Mouse (Mus musculus) midbrain, postnatal 0 days (tissue): ENCODE results near the gene Foxf1. TPM values are rescaled to one million over a fixed set of nuclear protein-coding genes. Genes with fewer than 3 reads are reported as not detected.

Experiments used
- ATAC-seq: fragments of 200-750 bp; cut with Nextera tagmentation; 2 replicates; pipeline ENCODE4 v1.8.0; 2017; ENCODE audit warnings: moderate number of reproducible peaks, mild to moderate bottlenecking, moderate TSS enrichment, moderate library complexity; ENCODE audit not compliant: low FRiP score
- DNase-seq: peaks from one replicate; pipeline ENCODE4 v3.0.0-alpha.2; 2015; ENCODE audit warnings: low spot score
- H3K27ac ChIP-seq: fragments of 300-500 bp; sonication (generic); 2 replicates; pipeline ENCODE4 v1.5.1; 2014; ENCODE audit warnings: low read depth, mild to moderate bottlenecking, low read length, mixed read lengths
- H3K27me3 ChIP-seq: fragments of 300-500 bp; sonication (generic); 2 replicates; pipeline ENCODE4 v1.6.1; 2014; ENCODE audit warnings: low read length, control low read depth, mixed read lengths; ENCODE audit not compliant: insufficient read depth
- H3K36me3 ChIP-seq: fragments of 300-500 bp; sonication (generic); 2 replicates; pipeline ENCODE4 v1.6.1; 2014; ENCODE audit warnings: low read length, control low read depth, mixed read lengths; ENCODE audit not compliant: insufficient read depth
- H3K4me1 ChIP-seq: fragments of 300-500 bp; sonication (generic); 2 replicates; pipeline ENCODE4 v1.6.1; 2014; ENCODE audit warnings: mild to moderate bottlenecking, control low read depth, antibody characterized with exemption, low read length, mixed read lengths; ENCODE audit not compliant: insufficient read depth
- H3K4me2 ChIP-seq: fragments of 300-500 bp; sonication (generic); 2 replicates; pipeline ENCODE4 v1.6.1; 2014; ENCODE audit warnings: low read depth, mild to moderate bottlenecking, low read length, mixed read lengths; ENCODE audit not compliant: poor library complexity, severe bottlenecking
- H3K4me3 ChIP-seq: fragments of 300-500 bp; sonication (generic); 2 replicates; pipeline ENCODE4 v1.5.1; 2014; ENCODE audit warnings: low read depth, mild to moderate bottlenecking, low read length, moderate library complexity
- H3K9ac ChIP-seq: fragments of 300-500 bp; sonication (generic); replicated peaks from 2 replicates; pipeline ENCODE4 v1.6.1; 2014; ENCODE audit warnings: mild to moderate bottlenecking, low read length, moderate library complexity, mixed read lengths; ENCODE audit not compliant: poor library complexity, severe bottlenecking
- H3K9me3 ChIP-seq: fragments of 300-500 bp; sonication (generic); 2 replicates; pipeline ENCODE4 v1.6.1; 2016; ENCODE audit warnings: low read length, control low read depth
- CTCF ChIP-seq: IDR thresholded peaks from 2 replicates; pipeline ENCODE4 v1.5.1; 2016; ENCODE audit warnings: antibody characterized with exemption, mild to moderate bottlenecking
- whole genome bisulfite sequencing: fragments of 180-500 bp; shearing (Covaris S2); extraction: QIAGEN DNeasy Blood & Tissue Kit; methylation state at CpG from one replicate; pipeline ENCODE4 v1.1.7; 2014; 5-methylcytosine and 5-hydroxymethylcytosine counted together
- polyA plus RNA-seq: library from polyadenylated mRNA; unstranded; fragments of >200 nt; fragmentation: Nextera tagmentation; extraction: Ambion mirVana; gene quantifications from 2 replicates; pipeline ENCODE4 v1.2.1, GENCODE M21; 2015
- total RNA-seq: library from RNA; depleted of rRNA; stranded (reverse); fragments of >200 nt; gene quantifications from 2 replicates; pipeline ENCODE4 v1.2.3, GENCODE M21; 2014

Foxf1 gene
- total and polyA plus RNA-seq, 2 experiments from 2014 or later = 1.6 to 3.5 TPM

DNA sequence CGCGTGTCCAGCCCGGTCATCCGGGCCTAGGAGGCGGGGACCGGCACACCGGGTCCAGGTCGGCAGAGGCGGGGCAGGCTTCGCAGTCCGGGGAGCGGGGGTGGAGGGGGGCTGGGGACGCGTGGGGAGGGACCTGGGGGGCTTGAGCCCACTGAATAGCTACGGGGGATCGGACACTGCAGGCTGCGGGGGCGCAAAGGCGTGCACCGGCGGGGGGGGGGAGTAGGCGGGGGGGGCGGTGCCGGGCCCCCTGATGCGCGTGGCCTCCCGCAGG lies 313 bp upstream of the Foxf1 start:
- peaks cover 84% of the 10 kb centered on the region for H3K27me3 ChIP-seq
- no peaks in the 10 kb centered on the region for H3K36me3 ChIP-seq
- H3K4me1 ChIP-seq = no peaks in the 10 kb centered on the region
- peak overlapping the region; percentile 57 for H3K4me2 ChIP-seq
- H3K4me3 ChIP-seq = peak overlapping the region; percentile 32
- no peak for DNase-seq
- ATAC-seq = no peak
- no peak overlapping the region for H3K27ac ChIP-seq
- TF ChIP-seq CTCF = no peak
- H3K9ac ChIP-seq = no peak overlapping the region
- H3K9me3 ChIP-seq = no peaks in the 10 kb centered on the region
- WGBS = 1% methylated on average over 19 of the region's 27 CpGs

DNA sequence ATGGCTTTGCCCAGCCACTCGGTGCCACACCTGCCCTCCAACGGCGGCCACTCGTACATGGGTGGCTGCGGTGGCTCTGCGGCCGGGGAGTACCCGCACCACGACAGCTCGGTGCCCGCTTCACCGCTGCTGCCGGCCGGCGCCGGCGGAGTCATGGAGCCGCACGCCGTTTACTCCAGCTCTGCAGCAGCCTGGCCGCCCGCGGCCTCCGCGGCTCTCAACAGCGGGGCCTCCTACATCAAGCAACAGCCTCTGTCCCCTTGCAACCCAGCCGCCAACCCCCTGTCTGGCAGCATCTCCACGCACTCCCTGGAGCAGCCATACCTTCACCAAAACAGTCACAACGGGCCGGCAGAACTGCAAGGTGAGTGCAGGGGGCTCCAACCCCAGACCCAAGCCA lies 825 bp downstream of the Foxf1 start:
- no peak for DNase-seq
- no peak overlapping the region for H3K9ac ChIP-seq
- no peaks in the 10 kb centered on the region for H3K9me3 ChIP-seq
- no peaks in the 10 kb centered on the region for H3K4me1 ChIP-seq
- no peak for TF ChIP-seq CTCF
- H3K27me3 ChIP-seq = peaks cover 86% of the 10 kb centered on the region
- H3K4me2 ChIP-seq = no peak overlapping the region
- no peak overlapping the region for H3K27ac ChIP-seq
- peak overlapping the region; percentile 32; the same call in 1 of the 2 replicates for H3K4me3 ChIP-seq
- 1% methylated on average over 30 of the region's 30 CpGs for WGBS
- H3K36me3 ChIP-seq = no peaks in the 10 kb centered on the region
- no peak for ATAC-seq

DNA sequence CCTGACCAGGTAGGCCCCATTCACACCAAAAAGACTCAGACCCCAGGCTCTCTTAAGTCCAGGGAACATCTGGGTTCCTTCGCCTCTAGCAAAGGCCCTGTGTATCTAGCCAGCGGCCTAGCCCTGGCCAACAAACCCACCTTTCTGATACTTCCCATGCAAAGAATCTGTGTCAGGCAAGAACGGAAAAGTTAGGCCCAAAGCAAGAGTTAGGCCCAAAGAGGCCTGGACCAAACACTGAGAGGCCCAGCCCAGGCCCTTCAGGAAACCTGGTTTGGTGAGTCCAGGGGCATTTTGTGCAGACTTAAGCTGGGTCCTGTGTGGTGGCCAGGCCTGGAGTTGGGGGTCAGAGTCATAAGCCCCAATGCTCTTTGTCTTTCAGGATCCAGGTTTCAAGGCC lies 1.4 kb downstream of the Foxf1 start:
- ATAC-seq = no peak
- TF ChIP-seq CTCF = no peak
- Histone ChIP-seq H3K9me3 (no peaks in the 10 kb centered on the region), H3K4me2 (no peak overlapping the region), H3K4me3 (no peak overlapping the region), H3K27ac (no peak overlapping the region), H3K36me3 (no peaks in the 10 kb centered on the region), H3K9ac (no peak overlapping the region), H3K4me1 (no peaks in the 10 kb centered on the region), H3K27me3 (peaks cover 86% of the 10 kb centered on the region)
- no peak for DNase-seq
- WGBS = 42% methylated on average over 3 of the region's 3 CpGs

DNA sequence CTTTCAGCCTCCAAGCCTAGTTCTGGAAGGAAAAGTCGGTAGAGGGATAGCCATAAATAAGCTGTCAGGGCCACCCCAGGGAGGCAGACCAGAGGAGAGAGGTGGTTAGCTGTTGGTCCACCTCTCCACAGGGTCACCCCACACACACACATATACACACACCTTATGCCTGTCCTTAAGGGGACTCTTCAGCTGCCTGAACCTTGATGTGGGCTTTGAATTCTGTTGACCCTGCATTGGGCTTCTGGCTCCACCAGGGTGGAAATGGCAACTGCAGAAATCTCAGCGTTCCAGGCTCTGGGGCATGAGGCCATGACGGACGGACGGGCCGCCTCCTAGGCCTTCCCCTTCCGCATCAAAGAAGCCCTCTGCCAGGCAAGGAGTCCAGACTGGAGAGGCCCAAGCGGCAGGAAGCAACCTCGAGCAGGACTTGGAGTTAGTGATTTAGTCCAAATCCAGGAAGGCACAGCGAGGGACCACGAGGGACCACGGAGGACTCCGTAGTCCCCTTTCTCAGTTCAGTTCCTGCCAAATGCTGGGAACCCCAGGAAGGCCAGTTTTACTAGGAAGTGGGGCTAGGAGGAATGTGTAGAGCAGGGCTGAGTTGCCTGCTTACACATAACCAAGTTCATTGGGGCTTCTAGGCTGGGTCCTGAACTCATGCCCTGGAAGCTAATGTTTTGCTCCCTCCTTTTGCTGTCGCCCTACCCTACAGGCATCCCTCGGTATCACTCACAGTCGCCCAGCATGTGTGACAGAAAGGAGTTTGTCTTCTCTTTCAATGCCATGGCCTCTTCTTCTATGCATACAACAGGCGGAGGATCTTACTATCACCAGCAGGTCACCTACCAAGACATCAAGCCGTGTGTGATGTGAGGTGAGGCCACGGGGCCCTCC lies 2.1 kb downstream of the Foxf1 start:
- peaks cover 87% of the 10 kb centered on the region for H3K27me3 ChIP-seq
- H3K4me1 ChIP-seq = no peaks in the 10 kb centered on the region
- no peak for ATAC-seq
- no peak overlapping the region for H3K9ac ChIP-seq
- no peak overlapping the region for H3K4me2 ChIP-seq
- H3K9me3 ChIP-seq = no peaks in the 10 kb centered on the region
- no peak overlapping the region for H3K4me3 ChIP-seq
- no peak overlapping the region for H3K27ac ChIP-seq
- no peak for DNase-seq
- no peak for TF ChIP-seq CTCF
- no peaks in the 10 kb centered on the region for H3K36me3 ChIP-seq
- 15% methylated on average over 19 of the region's 19 CpGs for WGBS

DNA sequence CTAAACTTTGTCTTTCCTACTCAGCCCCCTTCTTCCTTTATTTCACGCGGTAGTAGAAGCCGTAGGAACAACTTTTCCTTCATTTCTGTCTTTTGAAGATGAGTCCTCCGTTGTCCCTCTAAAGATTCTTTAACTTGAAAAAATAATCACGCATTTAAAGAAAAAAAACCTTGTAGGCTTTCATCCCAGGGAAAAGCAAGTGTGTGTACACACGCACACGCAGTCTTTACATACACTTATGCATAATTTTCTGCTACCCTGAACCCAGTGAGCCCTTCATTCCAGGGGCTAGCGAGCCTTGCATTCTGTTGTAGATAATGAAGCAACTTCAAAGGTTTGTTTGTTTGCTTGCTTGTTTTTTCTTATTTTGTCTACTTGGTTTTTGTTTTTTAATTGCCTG lies 4.1 kb downstream of the Foxf1 start:
- DNase-seq = no peak
- Histone ChIP-seq H3K27ac (no peak overlapping the region), H3K4me2 (no peak overlapping the region), H3K9ac (no peak overlapping the region), H3K4me3 (no peak overlapping the region), H3K27me3 (peaks cover 86% of the 10 kb centered on the region), H3K36me3 (no peaks in the 10 kb centered on the region), H3K4me1 (no peaks in the 10 kb centered on the region), H3K9me3 (no peaks in the 10 kb centered on the region)
- TF ChIP-seq CTCF = no peak
- ATAC-seq = no peak
- 5% methylated on average over 8 of the region's 8 CpGs for WGBS

DNA sequence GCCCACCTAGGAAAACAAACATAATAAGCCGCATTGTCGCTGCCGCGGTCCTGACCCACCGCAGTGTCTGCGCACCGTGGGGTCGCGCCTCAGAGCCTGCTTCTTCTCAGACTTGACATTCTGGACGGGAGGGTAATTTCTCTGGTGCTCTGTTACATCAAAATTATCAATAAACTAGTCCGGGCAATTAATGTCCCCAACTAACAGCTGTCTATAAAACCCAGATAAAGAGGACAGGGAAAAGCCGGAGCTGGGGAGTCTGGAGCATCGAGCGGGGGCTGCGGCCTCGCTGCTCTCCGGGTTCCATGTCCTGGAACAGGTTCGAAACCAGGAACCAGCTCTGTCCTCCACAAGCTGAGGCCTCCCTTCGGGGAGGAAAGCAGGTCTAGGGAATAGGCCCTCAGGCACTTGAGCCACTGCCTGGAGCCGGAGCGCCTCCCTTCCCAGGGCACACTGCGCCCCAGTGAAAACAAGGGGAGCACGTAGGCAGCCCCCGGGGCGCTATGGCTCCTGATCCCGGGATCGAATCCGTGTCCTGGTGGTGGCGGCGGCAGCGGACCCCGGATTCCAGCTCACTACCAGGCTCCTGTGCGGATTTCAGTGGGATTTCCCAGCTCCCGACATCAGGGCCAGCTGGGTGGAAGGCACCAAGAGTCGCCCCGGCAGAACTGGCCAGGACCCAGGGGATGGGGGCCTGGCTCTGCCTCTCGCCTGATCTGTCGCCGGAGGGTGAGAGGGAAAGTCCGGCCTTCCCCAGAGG lies 4.9 kb downstream of the Foxf1 start:
- Histone ChIP-seq H3K4me3 (no peak overlapping the region), H3K27ac (no peak overlapping the region), H3K4me1 (no peaks in the 10 kb centered on the region), H3K4me2 (no peak overlapping the region), H3K36me3 (no peaks in the 10 kb centered on the region), H3K27me3 (peaks cover 85% of the 10 kb centered on the region), H3K9ac (no peak overlapping the region), H3K9me3 (no peaks in the 10 kb centered on the region)
- WGBS = 2% methylated on average over 40 of the region's 40 CpGs
- ATAC-seq = no peak
- DNase-seq = no peak
- TF ChIP-seq CTCF = no peak
